8 mouse cellular contexts compared by ENCODE assay signal in the genomic region with DNA sequence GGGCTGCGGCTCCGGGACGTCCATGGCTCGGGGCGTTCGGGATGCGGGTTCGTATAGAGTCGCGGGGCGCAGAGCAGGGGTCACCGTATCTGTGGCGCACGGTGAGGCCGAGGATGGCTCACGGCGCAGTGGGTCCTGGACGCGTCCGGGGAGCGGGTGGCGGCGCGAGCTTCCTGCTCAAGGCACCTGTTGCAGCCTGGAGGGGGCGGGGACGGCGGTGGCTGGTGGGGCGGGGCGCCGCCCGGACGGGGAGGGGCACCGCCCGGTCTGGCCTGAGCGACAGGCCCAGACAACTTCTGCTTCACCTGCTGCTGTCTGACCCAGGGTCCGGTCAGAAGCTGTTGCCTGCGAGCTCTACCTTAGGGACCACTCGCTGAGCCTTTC. TPM values are rescaled to one million over a fixed set of nuclear protein-coding genes. Genes with fewer than 3 reads are reported as not detected.
DNase-seq lines count a peak whose midpoint lies in the region; ATAC-seq and TF ChIP-seq lines count a peak whose summit lies in the region.

No protein-coding gene starts in this region.

- peak overlapping the region; percentile 51 for H3K9ac ChIP-seq in intestine, embryonic 15.5 days
- peak overlapping the region; percentile 31; the same call in 1 of the 2 replicates for H3K9ac ChIP-seq in liver, postnatal 0 days (replicated peaks)
- peak overlapping the region; percentile 32; the same call in 1 of the 2 replicates for H3K9ac ChIP-seq in neural tube, embryonic 14.5 days (replicated peaks; ENCODE audit: low read depth, low read length)

- ATAC-seq in intestine, embryonic 15.5 days: peak; percentile 94
- peak; percentile 78 for ATAC-seq in liver, postnatal 0 days
- ATAC-seq in neural tube, embryonic 14.5 days (ENCODE audit: low read depth): peak; percentile 24; the same call in 1 of the 2 replicates
- no peak for ATAC-seq in frontal cortex, adult (ENCODE audit: low TSS enrichment)

- WGBS in intestine, embryonic 15.5 days: 2% methylated on average over 35 of the region's 38 CpGs
- WGBS in liver, postnatal 0 days (ENCODE audit: insufficient replicate concordance): under 1% methylated on average over 30 of the region's 38 CpGs
- 1% methylated on average over 27 of the region's 38 CpGs for WGBS in neural tube, embryonic 14.5 days

- no peaks in the 10 kb centered on the region for H3K36me3 ChIP-seq in intestine, embryonic 15.5 days
- H3K36me3 ChIP-seq in liver, postnatal 0 days (replicated peaks; ENCODE audit: insufficient read depth, low read length): no peaks in the 10 kb centered on the region
- no peaks in the 10 kb centered on the region for H3K36me3 ChIP-seq in neural tube, embryonic 14.5 days (ENCODE audit: control insufficient read depth, insufficient read depth, low read length)

- TF ChIP-seq EP300 in liver, postnatal 0 days (IDR thresholded peaks at IDR 0.05; ENCODE audit: low read depth): no peak

- no peak for TF ChIP-seq CTCF in liver, postnatal 0 days (IDR thresholded peaks at IDR 0.05; ENCODE audit: low read depth)

- H3K9me3 ChIP-seq in intestine, embryonic 15.5 days: no peaks in the 10 kb centered on the region
- H3K9me3 ChIP-seq in liver, postnatal 0 days (ENCODE audit: low read length): no peaks in the 10 kb centered on the region
- H3K9me3 ChIP-seq in neural tube, embryonic 14.5 days (ENCODE audit: control insufficient read depth, low read length): no peaks in the 10 kb centered on the region

- peak; percentile 69 for DNase-seq in 416B (ENCODE audit: low read depth)
- DNase-seq in R1 (ENCODE audit: low read depth, low spot score): peak; percentile 73
- DNase-seq in gastrocnemius, adult 18-20 months (ENCODE audit: low spot score): peak; percentile 45
- DNase-seq in liver, postnatal 0 days: peak; percentile 74
- DNase-seq in c-Kit-positive CD71-positive TER-119-positive erythroid progenitor cells, embryonic 14.5 days (ENCODE audit: low spot score): no peak

- H3K4me2 ChIP-seq in intestine, embryonic 15.5 days (replicated peaks): peak overlapping the region; percentile 68
- H3K4me2 ChIP-seq in liver, postnatal 0 days (ENCODE audit: low read depth, low read length): peak overlapping the region; percentile 70
- H3K4me2 ChIP-seq in neural tube, embryonic 14.5 days (ENCODE audit: low read depth, low read length): peak overlapping the region; percentile 47

- peaks cover 13% of the 10 kb centered on the region for H3K27me3 ChIP-seq in intestine, embryonic 15.5 days (replicated peaks)
- H3K27me3 ChIP-seq in liver, postnatal 0 days (ENCODE audit: insufficient read depth, low read length): peaks cover 25% of the 10 kb centered on the region
- peaks cover 19% of the 10 kb centered on the region for H3K27me3 ChIP-seq in neural tube, embryonic 14.5 days (ENCODE audit: control insufficient read depth, insufficient read depth, low read length)

- no peak overlapping the region for H3K27ac ChIP-seq in intestine, embryonic 15.5 days
- H3K27ac ChIP-seq in liver, postnatal 0 days (ENCODE audit: low read depth): no peak overlapping the region
- no peak overlapping the region for H3K27ac ChIP-seq in neural tube, embryonic 14.5 days (ENCODE audit: low read depth, low read length)

- peaks cover 21% of the 10 kb centered on the region; the same call in 1 of the 2 replicates for H3K4me1 ChIP-seq in intestine, embryonic 15.5 days (replicated peaks)
- peaks cover 7% of the 10 kb centered on the region; the same call in 1 of the 2 replicates for H3K4me1 ChIP-seq in liver, postnatal 0 days (ENCODE audit: insufficient read depth)
- H3K4me1 ChIP-seq in neural tube, embryonic 14.5 days (ENCODE audit: control insufficient read depth, insufficient read depth, low read length): peaks cover 21% of the 10 kb centered on the region

- peak overlapping the region; percentile 51 for H3K4me3 ChIP-seq in intestine, embryonic 15.5 days (replicated peaks)
- H3K4me3 ChIP-seq in liver, postnatal 0 days (ENCODE audit: low read depth, low read length): peak overlapping the region; percentile 47
- peak overlapping the region; percentile 18; the same call in 1 of the 2 replicates for H3K4me3 ChIP-seq in neural tube, embryonic 14.5 days (ENCODE audit: low read depth, low read length)

RNA-seq across cellular contexts. Expression of gene Nfatc2, which starts 11.3 kb away (rescaled TPM):
- 10 to 100 TPM; 10.1 to 12.8 TPM for total RNA-seq in gastrocnemius, adult 18-20 months (2021)
- polyA plus RNA-seq in intestine, embryonic 15.5 days (2015; fragmentation: Nextera tagmentation; extraction: Ambion mirVana): 1.8 and 2.4 TPM in 2 replicates
- 0.11 and 0.18 TPM in 2 replicates for polyA plus RNA-seq in liver, postnatal 0 days (2015; fragmentation: Nextera tagmentation; extraction: Ambion mirVana)
- polyA plus RNA-seq in neural tube, embryonic 14.5 days (2014; fragmentation: Nextera tagmentation; extraction: Ambion mirVana): 2.6 and 4.0 TPM in 2 replicates
